Mouse (Mus musculus): ENCODE data around the gene Dcbld1. TPM values are rescaled to one million over a fixed set of nuclear protein-coding genes. Genes with fewer than 3 reads are reported as not detected.
"Not testable (repeated sequence)": the region's sequence is repeated elsewhere in the genome, so short reads cannot be mapped to it uniquely, and the experiment has no call there.

Dcbld1 gene
- total RNA-seq, 2 experiments from 2014 or later: not detected

DNA sequence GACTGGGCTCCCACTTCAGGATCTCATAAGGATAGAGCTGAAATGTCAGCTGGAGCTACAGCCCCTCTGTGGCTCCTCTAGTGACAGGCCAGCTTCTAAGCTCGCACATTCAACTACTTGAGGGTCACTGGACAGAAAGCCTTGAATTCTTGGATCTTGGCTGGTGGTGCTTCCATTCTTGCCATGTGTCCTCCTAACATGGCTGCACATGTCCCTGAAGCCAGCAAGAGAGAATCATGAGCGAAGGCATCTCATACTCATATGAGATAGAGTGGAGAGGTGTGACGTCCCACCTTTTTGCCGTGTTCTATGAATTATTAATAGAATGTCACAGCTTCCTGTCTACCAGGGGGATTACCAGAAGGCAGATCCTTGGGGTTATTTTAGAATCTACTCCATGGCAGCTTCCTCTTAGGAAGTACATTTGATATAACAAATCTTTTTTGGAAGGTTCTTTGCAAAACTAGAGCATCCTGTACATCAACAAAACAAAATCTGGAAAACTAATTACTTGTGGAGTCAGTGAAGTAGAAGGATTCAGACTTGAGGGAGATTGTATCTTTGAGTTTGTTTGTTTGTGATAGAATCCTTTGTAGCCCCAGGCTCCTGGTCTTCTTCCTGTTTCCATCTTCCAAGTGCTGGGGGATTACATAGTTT, 60.6 kb downstream of the Dcbld1 start:
- ATAC-seq (replicated peaks; ENCODE audit: low FRiP score, poor library complexity, severe bottlenecking): no peak

DNA sequence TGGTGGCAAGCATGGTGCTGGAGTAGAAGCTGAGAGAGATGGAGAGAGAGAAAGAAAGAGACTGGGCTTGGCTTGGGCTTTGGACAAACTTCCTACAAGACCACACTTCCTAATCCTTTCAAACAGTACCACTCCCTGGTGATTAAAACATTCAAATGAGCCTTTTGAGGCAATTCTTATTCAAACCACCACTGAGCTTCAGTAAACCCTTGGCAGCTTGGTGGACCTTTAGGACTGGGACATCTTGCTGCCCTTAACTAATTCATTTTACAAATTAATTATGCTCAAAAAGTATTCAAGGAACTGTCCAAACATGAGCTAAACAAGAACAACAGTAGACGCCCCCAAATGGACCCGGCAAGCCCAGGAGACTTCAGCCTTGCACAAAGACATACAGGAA, 62.5 kb downstream of the Dcbld1 start:
- ATAC-seq (replicated peaks; ENCODE audit: low FRiP score, poor library complexity, severe bottlenecking): no peak

DNA sequence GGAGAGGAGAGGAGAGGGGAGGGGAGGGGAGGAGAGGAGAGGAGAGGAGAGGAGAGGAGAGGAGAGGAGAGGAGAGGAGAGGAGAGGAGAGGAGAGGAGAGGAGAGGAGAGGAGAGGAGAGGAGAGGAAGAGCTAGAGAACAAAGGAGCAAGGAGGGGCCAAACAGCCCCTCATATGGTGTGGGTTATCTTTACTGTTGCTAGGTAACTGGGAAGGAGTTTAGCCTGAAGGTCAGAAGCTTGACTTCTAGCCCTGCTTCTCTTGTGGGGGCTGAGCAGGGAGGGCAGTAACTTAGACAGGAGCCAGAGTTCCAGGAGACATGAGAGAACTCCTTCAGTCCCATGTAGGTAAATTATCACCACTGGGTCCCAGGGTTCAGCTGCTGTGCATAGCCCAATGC, 65.1 kb downstream of the Dcbld1 start:
- not testable (repeated sequence) for ATAC-seq (replicated peaks; ENCODE audit: low FRiP score, poor library complexity, severe bottlenecking)

DNA sequence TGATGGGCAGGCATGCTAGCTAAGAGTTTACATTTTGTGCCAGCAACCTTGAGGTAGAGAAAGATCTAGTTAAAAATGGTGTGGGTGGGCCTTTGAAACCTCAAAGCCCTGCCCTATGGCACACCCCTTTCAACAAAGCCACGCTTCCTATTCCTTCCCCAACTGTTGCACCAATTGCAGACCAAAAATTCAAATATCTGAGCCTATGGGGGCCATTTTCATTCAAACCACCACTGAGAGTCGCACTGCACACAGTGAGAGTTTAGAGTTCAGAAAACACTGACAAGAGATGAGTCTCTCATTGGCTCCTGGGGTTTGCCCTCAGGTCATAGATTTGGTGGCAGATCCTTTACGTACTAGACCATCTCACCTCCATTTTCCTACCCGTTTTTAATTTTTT, 68.3 kb downstream of the Dcbld1 start:
- no peak for ATAC-seq (replicated peaks; ENCODE audit: low FRiP score, poor library complexity, severe bottlenecking)

DNA sequence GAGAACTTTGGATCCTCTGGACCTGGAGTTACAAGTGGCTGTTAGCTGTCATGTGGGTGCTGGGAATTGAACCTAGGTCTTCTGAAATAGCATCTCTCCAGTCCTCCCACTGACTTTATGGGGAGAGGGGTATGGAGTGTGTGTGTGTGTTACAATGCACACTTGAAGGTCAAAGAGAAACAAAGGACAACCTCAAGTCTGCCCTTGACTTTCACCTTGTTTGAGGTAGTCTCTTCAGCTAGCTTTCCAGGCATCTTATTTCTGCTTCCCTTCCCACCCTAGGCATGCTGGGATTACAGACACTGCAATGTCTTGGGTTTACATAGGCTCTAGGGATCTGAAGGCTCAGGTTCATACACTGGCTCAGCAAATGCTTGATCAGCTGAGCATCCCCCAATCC, 68.9 kb downstream of the Dcbld1 start:
- ATAC-seq (replicated peaks; ENCODE audit: low FRiP score, poor library complexity, severe bottlenecking): no peak

DNA sequence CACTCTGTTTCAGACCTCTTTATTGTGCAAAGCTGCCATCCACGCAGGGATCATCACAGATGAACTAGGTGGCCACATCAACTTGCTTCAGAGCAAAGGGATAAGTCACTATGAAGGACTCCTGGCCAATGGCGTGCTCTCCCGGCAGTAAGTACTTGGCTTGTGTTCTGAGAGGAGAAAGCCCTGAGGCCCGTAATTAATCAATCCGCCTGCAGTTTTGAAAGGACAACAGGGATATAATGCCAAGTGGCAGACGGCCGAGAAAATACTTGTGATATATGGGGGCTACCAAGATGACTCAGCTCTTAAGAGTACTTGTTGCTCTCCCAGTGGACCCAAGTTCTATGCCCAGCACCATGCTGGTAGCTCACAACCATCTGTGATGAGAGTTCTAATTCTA, 71.2 kb downstream of the Dcbld1 start:
- no peak for ATAC-seq (replicated peaks; ENCODE audit: low FRiP score, poor library complexity, severe bottlenecking)

DNA sequence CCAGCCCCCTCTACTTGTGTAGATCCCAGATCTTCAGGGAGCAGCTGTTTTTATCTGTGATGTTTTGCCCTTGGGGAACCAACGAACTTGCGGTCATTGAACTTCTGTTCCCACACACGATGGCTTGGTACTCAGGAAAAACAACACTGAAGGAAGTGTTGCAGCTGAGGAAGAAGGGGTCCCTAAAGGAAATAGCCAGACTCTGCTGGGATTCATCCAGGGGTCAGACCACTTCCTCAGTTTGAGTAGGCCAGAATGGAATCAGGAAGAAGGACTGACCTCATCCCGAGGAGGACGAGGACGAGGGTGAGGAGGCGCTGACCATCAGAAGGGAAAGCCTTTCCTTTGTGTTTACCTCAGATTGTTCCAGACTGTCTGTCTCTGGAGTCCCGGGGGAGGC, 75.8 kb downstream of the Dcbld1 start:
- no peak for ATAC-seq (replicated peaks; ENCODE audit: low FRiP score, poor library complexity, severe bottlenecking)

DNA sequence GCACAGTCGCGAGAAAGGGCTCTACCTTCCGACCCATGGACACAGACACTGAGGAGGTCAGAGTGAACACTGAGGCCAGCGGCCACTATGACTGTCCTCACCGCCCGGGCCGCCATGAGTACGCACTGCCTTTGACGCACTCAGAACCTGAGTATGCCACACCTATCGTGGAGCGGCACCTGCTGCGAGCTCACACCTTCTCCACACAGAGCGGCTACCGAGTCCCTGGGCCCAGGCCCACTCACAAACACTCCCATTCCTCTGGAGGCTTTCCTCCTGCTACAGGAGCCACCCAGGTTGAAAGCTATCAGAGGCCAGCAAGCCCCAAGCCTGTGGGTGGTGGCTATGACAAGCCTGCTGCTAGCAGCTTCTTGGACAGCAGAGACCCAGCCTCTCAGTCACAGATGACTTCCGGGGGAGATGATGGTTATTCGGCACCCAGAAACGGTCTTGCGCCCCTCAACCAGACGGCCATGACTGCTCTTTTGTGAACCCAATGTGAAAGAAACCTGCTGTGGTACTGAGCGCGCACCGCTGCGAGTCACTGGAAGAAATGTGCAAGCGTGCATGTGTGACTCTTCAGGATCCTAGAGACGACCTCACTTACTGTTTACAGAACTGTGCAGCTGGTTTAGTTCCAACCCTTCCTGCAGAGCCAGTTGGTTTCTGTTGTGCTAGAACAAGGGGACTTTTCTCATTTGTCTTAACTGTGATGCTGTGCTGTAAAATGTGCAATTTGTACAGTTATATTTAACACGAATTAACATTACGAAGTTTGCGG, 86.3 kb downstream of the Dcbld1 start:
- no peak for ATAC-seq (replicated peaks; ENCODE audit: low FRiP score, poor library complexity, severe bottlenecking)

DNA sequence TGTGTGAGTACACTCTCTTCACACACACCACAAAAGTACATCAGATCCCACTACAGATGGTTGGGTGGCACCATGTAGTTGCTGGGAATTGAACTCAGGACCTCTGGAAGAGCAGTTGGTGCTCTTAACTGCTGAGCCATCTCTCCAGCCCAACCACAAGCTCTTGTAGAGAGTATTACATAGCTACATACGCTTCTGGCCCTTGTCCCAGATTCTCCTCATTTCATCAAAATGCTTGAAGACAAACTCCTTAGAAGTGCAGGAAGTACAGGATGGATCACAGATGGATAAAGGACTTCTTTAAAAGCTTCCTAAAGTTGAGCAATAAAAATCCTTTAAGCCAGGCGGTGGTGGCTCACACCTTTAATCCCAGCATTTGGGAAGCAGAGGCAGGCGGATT, 88.5 kb downstream of the Dcbld1 start:
- no peak for ATAC-seq (replicated peaks; ENCODE audit: low FRiP score, poor library complexity, severe bottlenecking)

DNA sequence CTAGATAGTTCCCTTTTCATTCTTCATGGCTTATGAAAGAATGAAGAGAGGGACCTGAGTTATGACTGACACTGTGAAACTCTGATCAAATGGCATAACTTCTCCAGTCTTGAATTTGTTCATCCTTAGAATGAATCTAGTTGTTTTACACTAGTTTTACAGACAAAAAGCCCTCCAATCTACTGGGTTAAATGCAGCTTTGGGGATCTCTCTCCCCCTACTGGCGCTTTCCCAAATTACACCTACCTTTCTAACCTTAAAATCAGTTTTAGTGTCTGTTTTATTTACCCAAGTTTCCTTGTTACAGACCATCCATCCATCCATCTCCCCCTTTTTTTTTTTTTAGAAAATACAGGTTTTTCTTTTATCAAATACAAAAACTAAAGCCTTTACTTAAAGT, 97.6 kb downstream of the Dcbld1 start:
- no peak for ATAC-seq (replicated peaks; ENCODE audit: low FRiP score, poor library complexity, severe bottlenecking)

DNA sequence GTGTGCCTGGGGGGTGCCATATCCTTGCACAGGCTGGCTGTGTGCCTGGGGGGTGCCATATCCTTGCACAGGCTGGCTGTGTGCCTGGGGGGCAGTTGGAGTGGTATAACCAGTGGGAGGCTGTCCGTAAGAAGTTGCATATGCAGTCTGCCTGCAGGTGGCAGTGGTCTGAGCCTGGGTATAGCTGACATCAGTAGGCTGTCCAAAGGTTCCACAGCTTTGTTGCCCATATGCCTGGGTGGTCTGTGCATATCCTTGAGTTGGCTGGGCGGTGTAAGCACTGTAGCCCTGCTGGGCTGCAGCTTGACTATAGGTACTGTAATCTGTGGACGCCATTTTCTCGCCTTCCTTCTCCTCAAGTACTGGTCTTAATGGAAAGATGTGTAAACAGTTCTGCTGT, 109.9 kb downstream of the Dcbld1 start:
- ATAC-seq (replicated peaks; ENCODE audit: low FRiP score, poor library complexity, severe bottlenecking): not testable (repeated sequence)

DNA sequence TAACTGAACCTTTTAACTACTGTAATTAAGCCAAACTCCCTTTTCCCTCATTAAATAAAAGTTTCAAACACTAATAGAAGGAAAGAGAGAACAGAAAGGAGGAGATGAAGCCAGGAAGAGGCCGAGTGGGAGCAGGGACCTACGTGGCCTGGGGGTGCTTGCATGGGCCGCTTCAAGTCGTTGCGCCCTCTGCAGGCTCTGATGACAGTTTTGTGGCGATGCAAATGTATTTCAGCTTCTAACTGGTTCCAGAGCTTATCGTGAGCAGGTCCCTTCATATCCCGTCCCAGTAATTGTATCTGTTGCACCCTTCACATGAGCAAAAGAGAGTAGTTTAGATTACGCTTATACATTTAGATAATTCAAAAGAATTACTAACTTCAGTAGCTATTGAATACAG, 119.8 kb downstream of the Dcbld1 start:
- no peak for ATAC-seq (replicated peaks; ENCODE audit: low FRiP score, poor library complexity, severe bottlenecking)

DNA sequence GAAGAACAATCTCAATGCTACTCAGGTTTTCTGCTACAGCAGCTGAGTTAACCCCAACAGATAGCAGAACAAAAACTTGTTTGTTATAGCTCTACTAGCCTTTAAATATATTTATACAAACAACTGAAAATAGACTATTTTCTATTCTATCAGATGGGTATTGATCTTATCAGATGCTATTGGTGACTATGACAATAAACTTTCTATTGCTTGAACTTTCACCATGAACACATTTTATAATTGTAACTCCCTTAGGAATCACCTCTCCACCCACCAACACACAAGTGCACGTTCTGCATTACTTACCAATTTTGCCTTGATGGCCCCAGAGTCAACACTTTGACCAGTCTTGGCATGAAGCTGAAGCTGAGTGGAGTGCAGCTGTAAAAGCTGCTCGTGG, 125.0 kb downstream of the Dcbld1 start, which contains the start of gene Gm26741:
Gm26741 (plus strand) TSS at position 301 of the 400 bp plus-strand sequence.
- ATAC-seq (replicated peaks; ENCODE audit: low FRiP score, poor library complexity, severe bottlenecking): no peak

DNA sequence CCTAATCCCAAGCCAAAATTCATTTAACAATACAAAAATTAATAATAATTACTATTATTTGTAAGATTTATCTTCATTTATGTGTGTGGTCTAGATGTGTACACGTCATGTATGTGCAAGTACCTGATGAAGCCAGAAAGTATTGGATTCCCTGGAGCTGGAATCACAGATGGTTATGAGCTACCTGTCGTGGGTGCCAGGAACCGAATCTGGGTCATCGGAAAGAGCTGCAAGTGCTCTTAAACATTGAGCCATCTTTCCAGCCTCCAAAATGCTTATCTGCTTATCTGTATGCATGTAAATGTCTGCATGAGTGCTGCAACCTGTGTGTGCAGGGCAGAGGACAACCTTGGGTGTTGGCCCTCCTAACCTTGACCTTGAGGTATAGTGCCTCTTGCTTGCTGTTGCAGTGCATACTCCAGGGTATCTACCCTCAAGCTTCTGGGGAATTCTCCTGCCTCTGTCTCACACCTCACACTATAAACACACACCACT, 126.9 kb downstream of the Dcbld1 start:
- ATAC-seq (replicated peaks; ENCODE audit: low FRiP score, poor library complexity, severe bottlenecking): no peak

DNA sequence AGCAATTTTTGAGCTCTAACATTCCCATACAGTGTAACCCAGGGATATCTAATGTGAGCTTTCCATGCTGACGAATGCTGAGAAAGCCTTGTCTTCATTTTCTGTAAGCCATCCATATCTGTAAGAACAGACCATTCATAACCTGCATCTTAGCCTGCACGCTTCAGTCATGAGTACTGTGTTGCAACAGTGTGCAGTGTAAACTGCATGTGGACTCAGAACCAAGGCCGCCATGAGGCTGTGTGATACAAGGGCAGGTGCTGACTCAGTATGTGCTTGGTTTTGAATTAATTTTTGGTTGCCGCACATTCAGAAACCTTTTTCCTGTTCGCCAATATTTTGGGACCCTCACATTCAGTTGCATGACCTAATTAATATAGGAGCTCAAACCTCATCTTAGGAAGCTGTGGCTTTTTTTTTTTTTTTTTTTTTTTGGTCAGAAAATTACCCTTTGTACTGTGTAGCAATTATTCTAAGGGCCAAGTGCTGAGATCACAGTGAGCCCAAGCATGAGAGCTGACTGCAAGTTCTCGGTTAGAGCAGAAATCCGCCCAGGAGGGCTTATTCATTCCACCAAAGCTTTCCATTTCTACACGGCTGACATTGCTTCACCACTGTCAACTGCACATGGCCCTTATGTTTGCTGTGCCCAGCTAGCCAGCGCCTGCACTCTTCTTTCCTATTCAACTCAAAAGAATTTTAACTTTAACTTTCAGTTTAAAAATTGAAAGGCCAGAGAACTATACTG, 127.6 kb downstream of the Dcbld1 start:
- ATAC-seq (replicated peaks; ENCODE audit: low FRiP score, poor library complexity, severe bottlenecking): no peak

DNA sequence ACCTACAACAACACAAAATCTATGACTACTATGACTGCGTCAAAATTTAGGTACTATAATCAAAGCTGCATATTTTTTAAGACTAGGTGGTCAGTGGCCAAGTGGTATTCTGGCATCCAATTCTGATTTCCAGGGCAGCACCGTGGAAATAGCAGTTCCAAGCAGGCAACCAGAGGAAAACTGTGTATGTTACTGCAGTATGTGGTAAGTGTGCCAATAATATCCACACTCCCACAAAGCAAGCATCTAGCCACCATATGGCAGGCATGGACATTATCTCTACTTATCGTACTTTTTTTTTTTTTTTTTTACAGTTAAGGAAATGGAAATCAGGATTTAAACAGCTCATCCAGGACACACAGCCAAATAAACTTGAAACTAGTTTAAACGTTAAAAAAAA, 135.0 kb downstream of the Dcbld1 start:
- no peak for ATAC-seq (replicated peaks; ENCODE audit: low FRiP score, poor library complexity, severe bottlenecking)

Other genes starting within 250 kb of the Dcbld1 start
- not detected in 2 replicates for gene Vgll2, start 211.1 kb upstream of the Dcbld1 start, total RNA-seq (2015; ENCODE audit: low replicate concordance)
- not detected in 2 replicates for gene Vgll2, start 211.1 kb upstream of the Dcbld1 start, total RNA-seq (2017; ENCODE audit: low replicate concordance)
- not detected in 2 replicates for gene Ros1, start 38.4 kb upstream of the Dcbld1 start, total RNA-seq (2015; ENCODE audit: low replicate concordance)
- not detected in 2 replicates for gene Ros1, start 38.4 kb upstream of the Dcbld1 start, total RNA-seq (2017; ENCODE audit: low replicate concordance)
- gene Gm26741, start 125.1 kb downstream of the Dcbld1 start, total RNA-seq (2015; ENCODE audit: low replicate concordance): not detected in 2 replicates
- gene Gm26741, start 125.1 kb downstream of the Dcbld1 start, total RNA-seq (2017; ENCODE audit: low replicate concordance): not detected in 2 replicates
- gene Gopc, start 148.5 kb downstream of the Dcbld1 start, total RNA-seq (2015; ENCODE audit: low replicate concordance): 6.3 and 7.2 TPM in 2 replicates
- gene Gopc, start 148.5 kb downstream of the Dcbld1 start, total RNA-seq (2017; ENCODE audit: low replicate concordance): 1.1 and 6.4 TPM in 2 replicates
- not detected in 2 replicates for gene Nepn, start 155.4 kb downstream of the Dcbld1 start, total RNA-seq (2015; ENCODE audit: low replicate concordance)
- gene Nepn, start 155.4 kb downstream of the Dcbld1 start, total RNA-seq (2017; ENCODE audit: low replicate concordance): not detected in 2 replicates
- 9.4 and 10.1 TPM in 2 replicates for gene Nus1, start 183.9 kb downstream of the Dcbld1 start, total RNA-seq (2015; ENCODE audit: low replicate concordance)
- gene Nus1, start 183.9 kb downstream of the Dcbld1 start, total RNA-seq (2017; ENCODE audit: low replicate concordance): 4.7 and 10.8 TPM in 2 replicates